Mouse (Mus musculus): ENCODE measurements around the gene Ppp1r14a.

DNA sequence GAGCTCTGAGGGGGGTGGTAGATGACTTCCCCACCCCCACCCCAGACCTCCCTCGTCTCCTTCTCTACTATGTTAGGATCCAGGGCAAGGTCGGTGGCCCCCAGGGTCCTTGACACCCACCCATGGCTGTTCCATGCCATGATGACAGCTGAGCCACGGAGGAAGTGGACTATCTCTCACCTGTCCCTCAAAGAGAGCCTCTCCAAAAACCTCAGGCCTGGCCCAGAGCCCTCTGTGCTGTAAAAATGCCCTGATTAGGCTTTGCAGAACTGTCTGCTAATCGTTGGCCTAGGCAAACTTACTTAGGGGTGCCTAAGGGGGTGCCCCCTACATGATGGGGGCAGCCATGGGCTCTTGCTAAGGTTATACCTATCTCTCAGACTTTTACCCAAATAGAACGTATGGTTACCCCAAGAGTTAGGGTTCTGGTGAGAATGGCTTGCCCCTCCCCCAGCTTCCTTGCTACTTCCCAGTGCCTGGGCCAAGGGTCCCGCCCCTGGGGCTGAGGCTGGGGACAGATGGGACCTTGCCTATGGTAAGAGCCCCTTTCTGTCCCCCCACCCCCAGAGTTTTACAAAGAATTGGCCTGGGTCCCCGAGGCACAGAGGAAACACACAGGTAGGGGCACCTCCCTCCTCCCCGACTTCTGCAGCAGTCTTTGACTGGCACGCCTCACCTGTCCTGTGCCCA is 24.6 kb downstream of the Ppp1r14a start:
- TF ChIP-seq CTCF (IDR thresholded peaks at IDR 0.05; ENCODE audit: extremely low read depth, insufficient read depth, low read length) (no peak), POLR2A (IDR thresholded peaks at IDR 0.05; ENCODE audit: extremely low read depth, insufficient read depth, low read length) (no peak)

All from cortical plate, adult 2 months (tissue).